Mouse (Mus musculus): ENCODE results near the gene Sumf1. TPM values are rescaled to one million over a fixed set of nuclear protein-coding genes. Genes with fewer than 3 reads are reported as not detected.
A peak's percentile ranks its signal among the peaks of the same experiment; 100 is the strongest.

The Sumf1 gene
- 27.4 and 28.6 TPM in 2 replicates for polyA plus RNA-seq (2014; fragmentation: Nextera tagmentation; extraction: Ambion mirVana)

- Histone ChIP-seq H3K27me3 (replicated peaks; ENCODE audit: control insufficient read depth, insufficient read depth, low read length) (no peaks in the 10 kb centered on the region), H3K9me3 (ENCODE audit: control insufficient read depth, low read length) (no peaks in the 10 kb centered on the region), H3K4me1 (ENCODE audit: control insufficient read depth, insufficient read depth, low read length) (0 out of 2 replicates have a peak, but pooled peaks cover 5% of the 10 kb centered on the region), H3K9ac (ENCODE audit: low read depth, low read length) (peak within 1 kb of the TSS; percentile 75), H3K36me3 (ENCODE audit: control insufficient read depth, insufficient read depth, low read length) (no peaks in the 10 kb centered on the region), H3K4me2 (ENCODE audit: low read depth, low read length) (peak within 1 kb of the TSS; percentile 84), H3K4me3 (ENCODE audit: low read depth, low read length) (peak within 1 kb of the TSS; percentile 76), H3K27ac (replicated peaks; ENCODE audit: low read depth, low read length) (no peak within 1 kb of the TSS)
- WGBS = 5% methylated on average over 42 of the region's 49 CpGs
- DNase-seq (ENCODE audit: low spot score) (peak; percentile 97), ATAC-seq (ENCODE audit: low read depth) (peak; percentile 95)
Measured at GRCm38 (mm10) chr6:108184847-108185684, at the start of gene Sumf1. TSS of gene Sumf1 (minus strand) at chr6:108185582.

GRCm38 (mm10) chr6:108234536-108234935 lies 49.2 kb upstream of the Sumf1 start:
- Histone ChIP-seq H3K4me3 (ENCODE audit: low read depth, low read length) (no peak overlapping the region), H3K27me3 (replicated peaks; ENCODE audit: control insufficient read depth, insufficient read depth, low read length) (no peaks in the 10 kb centered on the region), H3K4me1 (ENCODE audit: control insufficient read depth, insufficient read depth, low read length) (peaks cover 51% of the 10 kb centered on the region), H3K9ac (ENCODE audit: low read depth, low read length) (no peak overlapping the region), H3K36me3 (ENCODE audit: control insufficient read depth, insufficient read depth, low read length) (no peaks in the 10 kb centered on the region), H3K9me3 (ENCODE audit: control insufficient read depth, low read length) (no peaks in the 10 kb centered on the region), H3K27ac (replicated peaks; ENCODE audit: low read depth, low read length) (no peak overlapping the region), H3K4me2 (ENCODE audit: low read depth, low read length) (no peak overlapping the region)
- DNase-seq (ENCODE audit: low spot score) (no peak), ATAC-seq (ENCODE audit: low read depth) (no peak)
- WGBS = 64% methylated on average over 6 of the region's 6 CpGs

- WGBS = 29% methylated on average over 6 of the region's 6 CpGs
- H3K4me1 ChIP-seq (ENCODE audit: control insufficient read depth, insufficient read depth, low read length) = peaks cover 43% of the 10 kb centered on the region
Measured at GRCm38 (mm10) chr6:108233070-108233469, 47.7 kb upstream of the Sumf1 start.

GRCm38 (mm10) chr6:108231892-108232710 lies 46.7 kb upstream of the Sumf1 start:
- no peaks in the 10 kb centered on the region for H3K36me3 ChIP-seq (ENCODE audit: control insufficient read depth, insufficient read depth, low read length)
- H3K9me3 ChIP-seq (ENCODE audit: control insufficient read depth, low read length) = no peaks in the 10 kb centered on the region
- ATAC-seq (ENCODE audit: low read depth) (no peak), DNase-seq (ENCODE audit: low spot score) (no peak)
- 66% methylated on average over 11 of the region's 11 CpGs for WGBS
- H3K27ac ChIP-seq (replicated peaks; ENCODE audit: low read depth, low read length) = no peak overlapping the region
- no peaks in the 10 kb centered on the region for H3K27me3 ChIP-seq (replicated peaks; ENCODE audit: control insufficient read depth, insufficient read depth, low read length)
- no peak overlapping the region for H3K4me3 ChIP-seq (ENCODE audit: low read depth, low read length)
- peaks cover 34% of the 10 kb centered on the region for H3K4me1 ChIP-seq (ENCODE audit: control insufficient read depth, insufficient read depth, low read length)
- H3K9ac ChIP-seq (ENCODE audit: low read depth, low read length) = no peak overlapping the region
- H3K4me2 ChIP-seq (ENCODE audit: low read depth, low read length) = no peak overlapping the region

More at GRCm38 (mm10) chr6:108233070-108233469, 47.7 kb upstream of the Sumf1 start:
- H3K27ac ChIP-seq (replicated peaks; ENCODE audit: low read depth, low read length) = no peak overlapping the region
- H3K9ac ChIP-seq (ENCODE audit: low read depth, low read length) = no peak overlapping the region
- peak; percentile 36 for DNase-seq (ENCODE audit: low spot score)
- H3K27me3 ChIP-seq (replicated peaks; ENCODE audit: control insufficient read depth, insufficient read depth, low read length) = no peaks in the 10 kb centered on the region
- ATAC-seq (ENCODE audit: low read depth) = peak; percentile 27; the same call in 1 of the 2 replicates
- H3K4me2 ChIP-seq (ENCODE audit: low read depth, low read length) = no peak overlapping the region
- no peak overlapping the region for H3K4me3 ChIP-seq (ENCODE audit: low read depth, low read length)
- H3K36me3 ChIP-seq (ENCODE audit: control insufficient read depth, insufficient read depth, low read length) = no peaks in the 10 kb centered on the region
- H3K9me3 ChIP-seq (ENCODE audit: control insufficient read depth, low read length) = no peaks in the 10 kb centered on the region

GRCm38 (mm10) chr6:108230608-108231007 lies 45.2 kb upstream of the Sumf1 start:
- Histone ChIP-seq H3K4me3 (ENCODE audit: low read depth, low read length) (no peak overlapping the region), H3K4me2 (ENCODE audit: low read depth, low read length) (no peak overlapping the region), H3K4me1 (ENCODE audit: control insufficient read depth, insufficient read depth, low read length) (peaks cover 24% of the 10 kb centered on the region), H3K36me3 (ENCODE audit: control insufficient read depth, insufficient read depth, low read length) (no peaks in the 10 kb centered on the region), H3K27me3 (replicated peaks; ENCODE audit: control insufficient read depth, insufficient read depth, low read length) (no peaks in the 10 kb centered on the region), H3K9me3 (ENCODE audit: control insufficient read depth, low read length) (no peaks in the 10 kb centered on the region), H3K9ac (ENCODE audit: low read depth, low read length) (no peak overlapping the region), H3K27ac (replicated peaks; ENCODE audit: low read depth, low read length) (no peak overlapping the region)
- no peak for ATAC-seq (ENCODE audit: low read depth)
- 75% methylated on average over 3 of the region's 3 CpGs for WGBS
- DNase-seq (ENCODE audit: low spot score) = no peak

- Histone ChIP-seq H3K9me3 (ENCODE audit: control insufficient read depth, low read length) (no peaks in the 10 kb centered on the region), H3K4me1 (ENCODE audit: control insufficient read depth, insufficient read depth, low read length) (peaks cover 16% of the 10 kb centered on the region), H3K27ac (replicated peaks; ENCODE audit: low read depth, low read length) (no peak overlapping the region), H3K4me3 (ENCODE audit: low read depth, low read length) (no peak overlapping the region), H3K36me3 (ENCODE audit: control insufficient read depth, insufficient read depth, low read length) (no peaks in the 10 kb centered on the region), H3K27me3 (replicated peaks; ENCODE audit: control insufficient read depth, insufficient read depth, low read length) (no peaks in the 10 kb centered on the region), H3K9ac (ENCODE audit: low read depth, low read length) (no peak overlapping the region), H3K4me2 (ENCODE audit: low read depth, low read length) (no peak overlapping the region)
- WGBS = 13% methylated on average over 2 of the region's 2 CpGs
- ATAC-seq (ENCODE audit: low read depth) = no peak
- DNase-seq (ENCODE audit: low spot score) = no peak
Measured at GRCm38 (mm10) chr6:108228601-108229000, 43.2 kb upstream of the Sumf1 start.

- ATAC-seq (ENCODE audit: low read depth) (no peak), DNase-seq (ENCODE audit: low spot score) (no peak)
- no peaks in the 10 kb centered on the region for H3K9me3 ChIP-seq (ENCODE audit: control insufficient read depth, low read length)
- H3K36me3 ChIP-seq (ENCODE audit: control insufficient read depth, insufficient read depth, low read length) = no peaks in the 10 kb centered on the region
- no peak overlapping the region for H3K4me2 ChIP-seq (ENCODE audit: low read depth, low read length)
- H3K4me1 ChIP-seq (ENCODE audit: control insufficient read depth, insufficient read depth, low read length) = peaks cover 10% of the 10 kb centered on the region
- no peak overlapping the region for H3K27ac ChIP-seq (replicated peaks; ENCODE audit: low read depth, low read length)
- WGBS = 63% methylated on average over 6 of the region's 6 CpGs
- no peak overlapping the region for H3K4me3 ChIP-seq (ENCODE audit: low read depth, low read length)
- no peaks in the 10 kb centered on the region for H3K27me3 ChIP-seq (replicated peaks; ENCODE audit: control insufficient read depth, insufficient read depth, low read length)
- H3K9ac ChIP-seq (ENCODE audit: low read depth, low read length) = no peak overlapping the region
Measured at GRCm38 (mm10) chr6:108228048-108228447, 42.7 kb upstream of the Sumf1 start.

GRCm38 (mm10) chr6:108227461-108227860 lies 42.1 kb upstream of the Sumf1 start:
- ATAC-seq (ENCODE audit: low read depth) = no peak
- H3K9ac ChIP-seq (ENCODE audit: low read depth, low read length) = no peak overlapping the region
- peaks cover 8% of the 10 kb centered on the region for H3K4me1 ChIP-seq (ENCODE audit: control insufficient read depth, insufficient read depth, low read length)
- no peaks in the 10 kb centered on the region for H3K27me3 ChIP-seq (replicated peaks; ENCODE audit: control insufficient read depth, insufficient read depth, low read length)
- no peak overlapping the region for H3K27ac ChIP-seq (replicated peaks; ENCODE audit: low read depth, low read length)
- no peak overlapping the region for H3K4me2 ChIP-seq (ENCODE audit: low read depth, low read length)
- no peak overlapping the region for H3K4me3 ChIP-seq (ENCODE audit: low read depth, low read length)
- H3K36me3 ChIP-seq (ENCODE audit: control insufficient read depth, insufficient read depth, low read length) = no peaks in the 10 kb centered on the region
- H3K9me3 ChIP-seq (ENCODE audit: control insufficient read depth, low read length) = no peaks in the 10 kb centered on the region
- 92% methylated on average over 6 of the region's 6 CpGs for WGBS
- no peak for DNase-seq (ENCODE audit: low spot score)

All from embryonic facial prominence, embryonic 14.5 days (tissue).